Mouse (Mus musculus): ENCODE measurements at regions not wholly inside any gene's neighbourhood (a gene's known extent, or its start where the extent isn't known, plus 50 kb on each side); places are given as distances from the start of the nearest gene placed in this dataset.
A peak's percentile ranks its signal among the peaks of the same experiment; 100 is the strongest.

DNA sequence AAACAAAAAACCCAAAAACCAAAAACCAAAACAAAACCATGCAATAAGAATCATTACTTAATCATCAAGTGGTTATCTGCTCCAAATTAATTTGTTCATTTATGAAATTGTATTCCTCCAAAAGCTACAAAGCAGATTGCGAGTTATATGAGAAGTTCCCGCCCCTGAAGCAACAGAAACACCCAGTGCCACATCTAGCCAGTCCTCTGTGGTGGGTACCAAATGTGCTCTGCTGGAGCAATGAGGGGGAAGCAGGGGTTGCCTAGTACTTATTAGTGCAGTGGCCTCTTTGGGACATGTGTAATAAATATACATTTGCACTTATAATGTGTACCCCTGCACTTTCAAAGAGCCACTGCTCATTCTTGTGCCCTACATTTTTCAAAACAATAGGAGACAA, 419.9 kb upstream of the Atp11b start:
- Histone ChIP-seq H3K27me3 (ENCODE audit: control insufficient read depth, insufficient read depth, low read length) (no peaks in the 10 kb centered on the region), H3K9me3 (ENCODE audit: control insufficient read depth, low read length) (no peaks in the 10 kb centered on the region), H3K4me1 (ENCODE audit: control insufficient read depth, insufficient read depth, low read length) (peaks cover 21% of the 10 kb centered on the region), H3K27ac (ENCODE audit: low read depth, low read length) (0 out of 2 replicates have a peak overlapping the region, but pooled peaks have one; percentile 48), H3K4me3 (ENCODE audit: low read depth, low read length) (no peak overlapping the region), H3K4me2 (no peak overlapping the region), H3K9ac (ENCODE audit: low read length) (no peak overlapping the region), H3K36me3 (ENCODE audit: control insufficient read depth, insufficient read depth, low read length) (no peaks in the 10 kb centered on the region)
- DNase-seq (ENCODE audit: low spot score, missing footprints) (peak; percentile 85), ATAC-seq (ENCODE audit: low FRiP score) (no peak)
- WGBS: 66% methylated on average over 2 of the region's 2 CpGs

DNA sequence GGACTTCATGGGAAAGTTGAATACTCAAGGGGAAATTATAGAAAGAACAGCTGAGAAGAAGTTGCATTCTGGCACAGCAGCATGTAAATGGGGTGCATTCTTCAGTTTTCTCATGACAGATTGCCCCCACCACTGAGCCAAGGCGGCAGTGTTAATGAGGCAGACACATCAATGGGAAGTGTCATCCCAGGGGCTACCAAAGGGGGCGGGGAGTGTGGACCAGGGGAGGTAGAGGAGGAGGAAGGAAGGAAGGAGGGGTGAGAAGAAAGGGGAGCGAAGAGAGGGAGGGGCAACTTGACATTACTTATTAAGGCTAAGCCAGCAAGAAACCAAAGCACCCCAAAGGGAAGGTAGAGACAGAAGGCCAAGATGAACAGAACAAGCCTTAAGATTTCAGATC, 419.4 kb upstream of the Atp11b start:
- DNase-seq (ENCODE audit: low spot score, missing footprints) (peak; percentile 87), ATAC-seq (ENCODE audit: low FRiP score) (peak; percentile 56; the same call in 1 of the 2 replicates)
- H3K4me3 ChIP-seq (ENCODE audit: low read depth, low read length): no peak overlapping the region
- H3K4me2 ChIP-seq: no peak overlapping the region
- H3K27ac ChIP-seq (ENCODE audit: low read depth, low read length): peak overlapping the region; percentile 48; the same call in 1 of the 2 replicates
- H3K27me3 ChIP-seq (ENCODE audit: control insufficient read depth, insufficient read depth, low read length): no peaks in the 10 kb centered on the region
- H3K36me3 ChIP-seq (ENCODE audit: control insufficient read depth, insufficient read depth, low read length): no peaks in the 10 kb centered on the region
- no peaks in the 10 kb centered on the region for H3K9me3 ChIP-seq (ENCODE audit: control insufficient read depth, low read length)
- peaks cover 21% of the 10 kb centered on the region for H3K4me1 ChIP-seq (ENCODE audit: control insufficient read depth, insufficient read depth, low read length)
- WGBS: 14% methylated on average over 3 of the region's 3 CpGs
- no peak overlapping the region for H3K9ac ChIP-seq (ENCODE audit: low read length)

DNA sequence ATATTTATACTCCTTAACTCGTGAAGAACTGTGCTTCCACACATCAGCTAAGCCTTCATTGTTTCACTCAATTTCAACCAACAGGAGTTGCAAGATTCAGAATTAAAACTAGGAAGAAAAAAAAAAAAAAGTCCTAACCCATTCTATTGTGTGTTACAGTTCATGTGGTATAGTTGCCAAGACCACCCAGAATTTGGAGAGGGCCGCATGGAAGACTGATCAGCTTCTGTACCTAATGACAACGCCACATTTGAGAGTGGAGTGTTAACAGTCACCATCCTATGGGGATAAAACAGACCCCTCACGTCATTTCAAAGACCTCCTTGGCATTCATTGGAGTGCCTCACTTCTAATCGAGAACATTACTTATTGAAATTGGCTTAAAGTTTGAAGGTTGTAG, 418.1 kb upstream of the Atp11b start:
- DNase-seq (ENCODE audit: low spot score, missing footprints): no peak
- Histone ChIP-seq H3K9ac (ENCODE audit: low read length) (no peak overlapping the region), H3K27me3 (ENCODE audit: control insufficient read depth, insufficient read depth, low read length) (no peaks in the 10 kb centered on the region), H3K36me3 (ENCODE audit: control insufficient read depth, insufficient read depth, low read length) (no peaks in the 10 kb centered on the region), H3K9me3 (ENCODE audit: control insufficient read depth, low read length) (no peaks in the 10 kb centered on the region), H3K4me1 (ENCODE audit: control insufficient read depth, insufficient read depth, low read length) (peaks cover 28% of the 10 kb centered on the region), H3K27ac (ENCODE audit: low read depth, low read length) (no peak overlapping the region), H3K4me2 (no peak overlapping the region), H3K4me3 (ENCODE audit: low read depth, low read length) (no peak overlapping the region)
- ATAC-seq (ENCODE audit: low FRiP score): no peak
- 64% methylated on average over 5 of the region's 5 CpGs for WGBS

DNA sequence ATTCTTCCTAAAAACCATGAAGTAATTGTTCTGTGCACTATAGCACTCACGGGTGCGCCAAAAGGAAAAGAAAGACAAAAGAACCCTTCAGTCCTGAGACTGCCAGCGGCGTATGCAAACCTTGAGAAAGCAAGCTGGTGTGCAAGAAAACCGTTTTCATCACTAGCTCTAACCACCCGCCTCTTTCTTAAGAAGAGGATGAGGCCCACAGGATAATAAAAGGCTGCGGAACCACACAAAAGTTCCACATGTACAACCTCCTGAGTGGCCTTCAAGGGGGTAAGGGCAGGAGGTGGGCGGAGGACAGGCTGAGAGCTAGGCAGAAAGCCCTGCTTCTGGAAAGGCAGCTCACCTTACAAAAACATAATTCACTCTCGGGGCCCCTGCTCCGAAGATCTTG, 413.4 kb upstream of the Atp11b start:
- Histone ChIP-seq H3K27me3 (ENCODE audit: control insufficient read depth, insufficient read depth, low read length) (no peaks in the 10 kb centered on the region), H3K36me3 (ENCODE audit: control insufficient read depth, insufficient read depth, low read length) (no peaks in the 10 kb centered on the region), H3K9ac (ENCODE audit: low read length) (peak overlapping the region; percentile 60), H3K27ac (ENCODE audit: low read depth, low read length) (peak overlapping the region; percentile 96), H3K4me2 (peak overlapping the region; percentile 53), H3K4me1 (ENCODE audit: control insufficient read depth, insufficient read depth, low read length) (peaks cover 17% of the 10 kb centered on the region), H3K9me3 (ENCODE audit: control insufficient read depth, low read length) (no peaks in the 10 kb centered on the region), H3K4me3 (ENCODE audit: low read depth, low read length) (peak overlapping the region; percentile 23)
- DNase-seq (ENCODE audit: low spot score, missing footprints) (peak; percentile 97), ATAC-seq (ENCODE audit: low FRiP score) (peak; percentile 75)
- WGBS: 1% methylated on average over 10 of the region's 10 CpGs

DNA sequence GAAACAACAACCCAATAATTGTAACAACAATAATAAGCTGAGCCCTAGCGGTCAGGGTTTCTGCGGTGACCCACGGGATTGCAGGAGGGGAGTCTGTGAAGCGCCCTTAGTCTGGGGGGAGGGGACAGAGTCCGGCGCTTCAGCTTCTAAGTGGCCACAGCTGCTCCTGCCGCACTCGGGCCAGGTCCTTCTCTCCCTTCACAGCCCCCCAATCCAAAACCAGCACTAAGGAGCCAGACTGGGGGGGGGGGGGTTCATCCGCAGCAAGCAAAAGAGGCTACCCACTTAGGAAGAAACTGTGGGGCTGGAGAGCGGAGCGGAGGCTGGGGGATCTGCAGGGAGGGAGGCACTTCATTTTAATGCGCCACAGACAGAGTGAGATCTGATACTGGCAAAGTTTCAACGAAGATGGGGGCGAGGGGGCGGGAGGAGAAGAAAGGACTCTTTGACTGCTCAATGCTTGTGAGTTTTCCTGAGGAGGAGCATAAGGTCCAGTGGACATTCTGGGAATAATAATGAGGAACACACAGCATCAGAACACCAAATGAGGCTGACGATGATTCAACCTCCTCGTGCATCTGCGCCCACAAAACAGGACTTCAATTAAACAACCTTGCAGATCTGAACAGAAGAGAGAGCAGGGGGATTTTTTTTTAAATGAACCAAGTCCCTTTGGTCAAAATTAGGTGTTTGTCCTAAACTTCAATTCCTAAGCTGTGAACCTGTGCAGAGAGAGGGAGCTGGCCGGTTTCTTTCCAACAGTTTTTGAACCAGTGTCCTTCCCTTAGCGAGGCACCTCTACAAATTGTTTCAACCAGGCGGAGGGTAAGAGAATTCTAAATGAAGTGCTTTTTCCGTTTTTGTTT, 412.7 kb upstream of the Atp11b start:
- H3K4me3 ChIP-seq (ENCODE audit: low read depth, low read length): peak overlapping the region; percentile 23
- peak; percentile 98 for DNase-seq (ENCODE audit: low spot score, missing footprints)
- under 1% methylated on average over 22 of the region's 22 CpGs for WGBS
- peak; percentile 95 for ATAC-seq (ENCODE audit: low FRiP score)
- H3K4me2 ChIP-seq: peak overlapping the region; percentile 53
- H3K4me1 ChIP-seq (ENCODE audit: control insufficient read depth, insufficient read depth, low read length): peaks cover 16% of the 10 kb centered on the region
- H3K9ac ChIP-seq (ENCODE audit: low read length): peak overlapping the region; percentile 60
- no peaks in the 10 kb centered on the region for H3K36me3 ChIP-seq (ENCODE audit: control insufficient read depth, insufficient read depth, low read length)
- no peaks in the 10 kb centered on the region for H3K27me3 ChIP-seq (ENCODE audit: control insufficient read depth, insufficient read depth, low read length)
- no peaks in the 10 kb centered on the region for H3K9me3 ChIP-seq (ENCODE audit: control insufficient read depth, low read length)
- peak overlapping the region; percentile 96 for H3K27ac ChIP-seq (ENCODE audit: low read depth, low read length)

DNA sequence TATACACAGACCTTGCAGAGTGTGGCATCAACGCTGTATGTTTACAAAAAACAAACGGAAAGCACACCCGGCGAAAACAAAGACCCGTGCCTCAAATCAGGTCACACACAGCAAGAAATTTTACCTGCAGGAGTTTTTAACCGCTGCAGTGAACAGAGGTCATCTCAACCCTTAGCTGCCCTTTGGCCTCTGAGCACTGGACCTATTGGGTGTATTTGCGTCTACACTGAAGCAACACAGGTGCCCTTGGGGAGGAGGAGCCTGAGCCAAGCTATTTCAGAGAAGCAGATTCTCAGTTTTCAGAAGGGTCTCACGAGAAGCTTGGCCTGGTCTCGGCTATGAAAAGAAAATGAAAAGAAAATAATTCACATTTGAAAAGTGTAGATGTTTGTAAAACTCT, 412.1 kb upstream of the Atp11b start:
- Histone ChIP-seq H3K9ac (ENCODE audit: low read length) (peak overlapping the region; percentile 60), H3K27me3 (ENCODE audit: control insufficient read depth, insufficient read depth, low read length) (no peaks in the 10 kb centered on the region), H3K9me3 (ENCODE audit: control insufficient read depth, low read length) (no peaks in the 10 kb centered on the region), H3K36me3 (ENCODE audit: control insufficient read depth, insufficient read depth, low read length) (no peaks in the 10 kb centered on the region), H3K4me2 (peak overlapping the region; percentile 53), H3K27ac (ENCODE audit: low read depth, low read length) (peak overlapping the region; percentile 96), H3K4me3 (ENCODE audit: low read depth, low read length) (peak overlapping the region; percentile 23; the same call in 1 of the 2 replicates), H3K4me1 (ENCODE audit: control insufficient read depth, insufficient read depth, low read length) (peaks cover 16% of the 10 kb centered on the region)
- DNase-seq (ENCODE audit: low spot score, missing footprints) (no peak), ATAC-seq (ENCODE audit: low FRiP score) (no peak)
- 6% methylated on average over 9 of the region's 9 CpGs for WGBS

DNA sequence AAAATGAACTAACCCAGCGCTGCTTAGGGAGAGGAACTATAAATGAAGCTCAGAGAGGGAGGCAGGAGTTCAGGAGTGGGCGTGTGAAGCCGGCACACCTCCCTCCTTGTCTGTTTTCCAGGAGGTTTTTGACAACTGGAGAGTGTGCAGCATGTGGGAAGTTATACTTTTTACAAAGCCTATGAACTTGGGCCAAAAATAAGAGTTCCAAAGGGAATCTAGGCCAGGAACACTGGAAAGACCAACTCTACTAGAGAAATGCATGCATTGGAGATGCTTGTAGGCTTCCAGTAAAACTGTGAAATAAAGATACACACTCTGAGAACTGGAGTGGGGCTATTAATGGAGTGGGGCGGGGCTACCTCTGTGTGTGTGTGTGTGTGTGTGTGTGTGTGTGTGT, 411.3 kb upstream of the Atp11b start:
- peaks cover 16% of the 10 kb centered on the region for H3K4me1 ChIP-seq (ENCODE audit: control insufficient read depth, insufficient read depth, low read length)
- ATAC-seq (ENCODE audit: low FRiP score): no peak
- DNase-seq (ENCODE audit: low spot score, missing footprints): no peak

DNA sequence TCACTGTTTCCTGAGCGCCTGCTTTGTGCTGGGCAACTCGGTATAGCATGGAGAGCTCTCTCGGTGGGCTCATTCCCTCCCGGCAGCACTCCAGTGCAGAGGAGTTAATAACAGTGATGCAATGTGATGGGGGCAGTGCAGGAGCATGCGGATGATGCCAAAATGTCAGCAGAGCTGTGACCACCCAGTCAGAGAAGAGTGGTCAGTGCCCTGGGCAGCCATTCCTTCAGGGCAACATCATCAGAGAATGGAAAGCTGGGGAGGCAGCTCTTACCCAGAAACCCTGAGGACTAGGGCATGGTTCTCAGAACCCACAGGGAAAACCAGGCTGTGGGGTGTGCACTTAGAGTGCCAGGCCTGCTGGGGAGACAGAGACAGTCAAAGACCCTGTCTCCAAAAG, 410.0 kb upstream of the Atp11b start:
- no peak overlapping the region for H3K4me3 ChIP-seq (ENCODE audit: low read depth, low read length)
- no peak for DNase-seq (ENCODE audit: low spot score, missing footprints)
- no peaks in the 10 kb centered on the region for H3K36me3 ChIP-seq (ENCODE audit: control insufficient read depth, insufficient read depth, low read length)
- no peak overlapping the region for H3K27ac ChIP-seq (ENCODE audit: low read depth, low read length)
- H3K4me1 ChIP-seq (ENCODE audit: control insufficient read depth, insufficient read depth, low read length): peaks cover 16% of the 10 kb centered on the region
- no peak overlapping the region for H3K4me2 ChIP-seq
- ATAC-seq (ENCODE audit: low FRiP score): no peak
- H3K9ac ChIP-seq (ENCODE audit: low read length): no peak overlapping the region
- 88% methylated on average over 5 of the region's 5 CpGs for WGBS
- no peaks in the 10 kb centered on the region for H3K9me3 ChIP-seq (ENCODE audit: control insufficient read depth, low read length)
- H3K27me3 ChIP-seq (ENCODE audit: control insufficient read depth, insufficient read depth, low read length): no peaks in the 10 kb centered on the region

More for the DNA sequence above, 411.3 kb upstream of the Atp11b start:
- H3K36me3 ChIP-seq (ENCODE audit: control insufficient read depth, insufficient read depth, low read length): no peaks in the 10 kb centered on the region
- H3K27ac ChIP-seq (ENCODE audit: low read depth, low read length): no peak overlapping the region
- 70% methylated on average over 4 of the region's 4 CpGs for WGBS
- no peaks in the 10 kb centered on the region for H3K9me3 ChIP-seq (ENCODE audit: control insufficient read depth, low read length)
- no peak overlapping the region for H3K9ac ChIP-seq (ENCODE audit: low read length)
- no peak overlapping the region for H3K4me2 ChIP-seq
- H3K4me3 ChIP-seq (ENCODE audit: low read depth, low read length): no peak overlapping the region
- H3K27me3 ChIP-seq (ENCODE audit: control insufficient read depth, insufficient read depth, low read length): no peaks in the 10 kb centered on the region

DNA sequence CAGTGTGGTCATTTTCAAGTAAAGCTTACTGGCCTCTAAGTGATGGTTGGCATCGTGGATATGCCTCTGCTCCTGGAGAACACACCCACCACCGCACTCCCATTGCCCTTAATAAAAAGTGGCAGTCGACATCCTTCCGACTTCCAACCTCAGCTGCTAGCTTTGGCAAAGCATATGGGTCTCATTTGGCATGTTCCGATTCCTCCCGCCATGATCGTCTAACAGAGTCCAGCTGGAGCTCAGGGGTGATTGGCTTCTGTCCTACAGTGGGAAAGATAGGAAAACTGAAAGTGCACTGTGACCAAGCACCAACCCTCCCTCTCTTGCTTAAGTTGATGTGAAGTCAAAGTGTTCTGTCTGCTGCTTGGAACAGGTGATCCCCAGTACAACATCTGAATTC, 404.8 kb upstream of the Atp11b start:
- H3K4me2 ChIP-seq: no peak overlapping the region
- 87% methylated on average over 7 of the region's 7 CpGs for WGBS

More for the DNA sequence above, 404.8 kb upstream of the Atp11b start:
- Histone ChIP-seq H3K27ac (ENCODE audit: low read depth, low read length) (no peak overlapping the region), H3K9me3 (ENCODE audit: control insufficient read depth, low read length) (no peaks in the 10 kb centered on the region), H3K4me3 (ENCODE audit: low read depth, low read length) (no peak overlapping the region), H3K4me1 (ENCODE audit: control insufficient read depth, insufficient read depth, low read length) (peaks cover 2% of the 10 kb centered on the region), H3K27me3 (ENCODE audit: control insufficient read depth, insufficient read depth, low read length) (no peaks in the 10 kb centered on the region), H3K36me3 (ENCODE audit: control insufficient read depth, insufficient read depth, low read length) (no peaks in the 10 kb centered on the region), H3K9ac (ENCODE audit: low read length) (no peak overlapping the region)
- DNase-seq (ENCODE audit: low spot score, missing footprints) (no peak), ATAC-seq (ENCODE audit: low FRiP score) (no peak)

Measured in midbrain, embryonic 11.5 days (tissue).